Mouse (Mus musculus) forebrain, embryonic 14.5 days (tissue): ENCODE results near the gene Llcfc1. TPM values are rescaled to one million over a fixed set of nuclear protein-coding genes. Genes with fewer than 3 reads are reported as not detected.

Source experiments
- ATAC-seq: fragments of 200-750 bp; cut with Nextera tagmentation; 2 replicates; pipeline ENCODE4 v1.8.0; 2017; ENCODE audit warnings: mild to moderate bottlenecking, moderate library complexity
- DNase-seq: peaks from one replicate; pipeline ENCODE4 v3.0.0-alpha.2; 2015; ENCODE audit warnings: low spot score
- H3K27ac ChIP-seq: fragments of 300-500 bp; sonication (generic); 2 replicates; pipeline ENCODE4 v1.5.1; 2014; ENCODE audit warnings: low read depth, mild to moderate bottlenecking, control low read depth, low read length, moderate library complexity
- H3K27me3 ChIP-seq: fragments of 300-500 bp; sonication (generic); replicated peaks from 2 replicates; pipeline ENCODE4 v1.6.1; 2014; ENCODE audit warnings: low read length, control low read depth, mixed read lengths; ENCODE audit not compliant: control insufficient read depth, insufficient read depth
- H3K36me3 ChIP-seq: fragments of 300-500 bp; sonication (generic); 2 replicates; pipeline ENCODE4 v1.6.1; 2014; ENCODE audit warnings: low read length, control low read depth; ENCODE audit not compliant: control insufficient read depth, insufficient read depth
- H3K4me1 ChIP-seq: fragments of 300-500 bp; sonication (generic); 2 replicates; pipeline ENCODE4 v1.6.1; 2014; ENCODE audit warnings: antibody characterized with exemption, low read length, control low read depth; ENCODE audit not compliant: control insufficient read depth, insufficient read depth
- H3K4me2 ChIP-seq: fragments of 300-500 bp; sonication (generic); 2 replicates; pipeline ENCODE4 v1.6.1; 2014; ENCODE audit warnings: mild to moderate bottlenecking, control low read depth, low read length
- H3K4me3 ChIP-seq: fragments of 300-500 bp; sonication (generic); 2 replicates; pipeline ENCODE4 v1.5.1; 2014; ENCODE audit warnings: low read depth, low read length, control low read depth
- H3K9ac ChIP-seq: fragments of 300-500 bp; sonication (generic); 2 replicates; pipeline ENCODE4 v1.6.1; 2014; ENCODE audit warnings: mild to moderate bottlenecking, low read length, control low read depth, moderate library complexity
- H3K9me3 ChIP-seq: fragments of 300-500 bp; sonication (generic); replicated peaks from 2 replicates; pipeline ENCODE4 v1.6.1; 2016; ENCODE audit warnings: low read length, control low read depth, mixed read lengths; ENCODE audit not compliant: control insufficient read depth
- WGBS: fragments of 180-500 bp; shearing (Covaris S2); extraction: QIAGEN DNeasy Blood & Tissue Kit; methylation state at CpG from one replicate; pipeline ENCODE4 v1.1.7; 2014; 5-methylcytosine and 5-hydroxymethylcytosine counted together
- polyA plus RNA-seq: library from polyadenylated mRNA; unstranded; fragments of >200 nt; fragmentation: Nextera tagmentation; extraction: Ambion mirVana; gene quantifications from 2 replicates; pipeline ENCODE4 v1.2.1, GENCODE M21; 2014

Gene Llcfc1
- polyA plus RNA-seq, 1 experiment from 2014 or later, result not detected

- ATAC-seq (no peak), DNase-seq (no peak)
- Histone ChIP-seq H3K4me2 (no peak overlapping the region), H3K4me1 (no peaks in the 10 kb centered on the region), H3K4me3 (no peak overlapping the region), H3K27ac (no peak overlapping the region), H3K9ac (no peak overlapping the region), H3K27me3 (no peaks in the 10 kb centered on the region), H3K36me3 (no peaks in the 10 kb centered on the region), H3K9me3 (no peaks in the 10 kb centered on the region)
- 94% methylated on average over 5 of the region's 5 CpGs for WGBS
These were observed 680 bp downstream of the Llcfc1 start for GRCm38 (mm10) chr6:41684911-41685310.

DNA sequence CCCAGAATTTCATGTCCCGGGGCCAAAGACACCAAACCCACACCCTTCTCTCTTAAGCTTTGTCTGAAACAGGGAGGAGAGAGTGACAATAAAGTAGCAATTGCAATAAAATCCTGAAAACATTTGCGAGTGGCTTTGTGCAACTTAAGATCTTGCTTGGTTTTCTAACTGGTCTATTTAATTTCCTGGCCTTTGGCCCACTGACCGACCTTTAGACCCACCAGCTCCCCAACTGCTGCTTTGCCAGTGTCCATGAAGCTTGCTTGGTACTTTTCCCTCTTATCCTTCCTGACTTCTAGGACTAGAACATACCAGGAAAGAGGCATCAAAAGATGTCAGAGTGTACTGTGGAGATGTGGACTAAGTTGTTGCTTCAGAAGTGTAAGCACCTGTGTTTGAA lies 1.4 kb downstream of the Llcfc1 start:
- H3K9ac ChIP-seq, result no peak overlapping the region
- H3K27me3 ChIP-seq, result no peaks in the 10 kb centered on the region
- H3K4me1 ChIP-seq, result no peaks in the 10 kb centered on the region
- H3K4me3 ChIP-seq, result no peak overlapping the region
- no peaks in the 10 kb centered on the region for H3K9me3 ChIP-seq
- no peak overlapping the region for H3K4me2 ChIP-seq
- ATAC-seq (no peak), DNase-seq (no peak)
- WGBS, result 88% methylated on average over 3 of the region's 3 CpGs
- H3K36me3 ChIP-seq, result no peaks in the 10 kb centered on the region
- H3K27ac ChIP-seq, result no peak overlapping the region

DNA sequence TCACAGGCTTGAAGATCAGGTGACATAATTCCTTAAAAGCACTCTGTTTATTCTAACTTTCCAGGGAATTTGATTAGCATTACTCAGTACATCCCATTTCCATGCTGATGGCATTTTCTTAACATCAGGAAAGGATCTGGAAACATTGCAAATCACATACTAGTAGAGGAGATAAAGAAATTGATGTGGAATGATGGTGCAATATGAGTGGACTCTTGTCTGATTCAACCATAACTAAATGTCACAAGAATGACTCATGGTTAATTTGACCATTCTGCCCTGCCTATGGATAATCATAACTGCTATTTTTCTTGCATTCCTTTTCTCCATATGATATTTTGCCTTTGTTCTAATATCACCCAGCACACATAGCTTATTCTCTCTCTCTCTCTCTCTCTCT lies 8.0 kb downstream of the Llcfc1 start:
- no peak for ATAC-seq
- Histone ChIP-seq H3K9ac (no peak overlapping the region), H3K36me3 (no peaks in the 10 kb centered on the region), H3K9me3 (no peaks in the 10 kb centered on the region), H3K27me3 (no peaks in the 10 kb centered on the region), H3K4me3 (no peak overlapping the region), H3K4me2 (no peak overlapping the region), H3K27ac (no peak overlapping the region), H3K4me1 (no peaks in the 10 kb centered on the region)
- DNase-seq, result no peak

DNA sequence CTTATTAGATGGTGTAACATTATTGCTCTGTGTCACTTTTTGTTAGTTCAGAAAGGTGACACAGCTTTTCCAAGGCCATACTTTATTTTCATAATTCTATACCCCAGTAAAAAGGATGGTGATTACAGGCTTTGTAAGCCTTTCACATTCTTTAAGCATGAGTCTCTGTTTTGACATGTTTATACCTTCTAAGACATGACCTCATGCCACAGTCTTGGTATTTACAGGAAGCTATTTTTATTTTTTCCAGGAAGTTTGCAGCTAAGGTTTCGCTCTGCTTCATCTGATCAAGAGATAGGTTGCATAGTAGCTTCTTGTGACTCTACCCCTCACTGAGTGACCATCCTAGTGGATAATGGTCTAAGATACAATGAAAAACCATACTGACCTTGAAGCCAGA lies 10.2 kb downstream of the Llcfc1 start:
- WGBS, result 92% methylated on average over 1 of the region's 1 CpGs
- DNase-seq, result no peak
- Histone ChIP-seq H3K9me3 (no peaks in the 10 kb centered on the region), H3K4me2 (no peak overlapping the region), H3K27ac (no peak overlapping the region), H3K36me3 (no peaks in the 10 kb centered on the region), H3K27me3 (no peaks in the 10 kb centered on the region), H3K4me3 (no peak overlapping the region), H3K9ac (no peak overlapping the region), H3K4me1 (no peaks in the 10 kb centered on the region)
- ATAC-seq, result no peak

DNA sequence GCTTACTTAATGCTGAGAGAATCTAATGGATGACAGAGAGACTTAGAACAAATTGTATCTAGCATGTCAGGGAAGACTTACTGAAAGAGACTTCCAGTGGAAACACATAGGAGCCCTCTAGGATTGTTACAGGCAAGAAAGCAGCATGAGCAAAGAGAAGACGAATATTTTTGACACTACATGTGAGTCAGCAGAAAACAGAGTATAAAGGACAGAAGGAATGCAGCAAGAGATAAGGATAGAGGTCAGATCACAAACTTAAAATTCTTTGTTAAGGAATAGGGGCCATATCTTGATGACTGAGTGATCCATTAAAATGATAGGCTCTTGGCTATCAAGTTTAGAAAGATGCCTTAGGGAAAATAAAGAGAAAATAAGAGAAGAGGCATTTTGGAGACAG lies 17.0 kb downstream of the Llcfc1 start:
- ATAC-seq (no peak), DNase-seq (no peak)
- Histone ChIP-seq H3K4me1 (no peaks in the 10 kb centered on the region), H3K27me3 (no peaks in the 10 kb centered on the region), H3K9ac (no peak overlapping the region), H3K4me2 (no peak overlapping the region), H3K9me3 (no peaks in the 10 kb centered on the region), H3K36me3 (no peaks in the 10 kb centered on the region), H3K27ac (no peak overlapping the region), H3K4me3 (no peak overlapping the region)
- 87% methylated on average over 1 of the region's 1 CpGs for WGBS

DNA sequence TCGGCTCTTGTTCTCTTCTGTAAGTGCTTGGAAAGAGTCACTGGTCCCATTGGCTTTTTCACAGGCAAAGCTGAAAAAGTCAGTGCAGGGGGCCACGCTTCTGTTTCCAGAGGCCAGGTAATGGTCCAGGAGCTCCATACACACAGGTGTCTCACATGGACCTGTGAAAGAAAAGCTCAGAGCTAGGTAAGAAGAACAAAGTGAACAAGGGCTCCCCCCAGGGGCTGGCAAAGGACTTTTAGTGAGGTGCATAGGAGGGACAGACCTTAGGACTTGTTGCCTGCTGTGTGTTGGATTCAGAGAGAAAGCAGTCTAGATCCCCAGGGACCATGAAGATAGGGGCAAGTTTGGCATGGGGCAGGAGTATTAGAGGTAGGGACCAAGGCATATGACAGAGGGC lies 18.7 kb downstream of the Llcfc1 start:
- Histone ChIP-seq H3K9ac (no peak overlapping the region), H3K27me3 (no peaks in the 10 kb centered on the region), H3K9me3 (no peaks in the 10 kb centered on the region), H3K4me2 (no peak overlapping the region), H3K36me3 (no peaks in the 10 kb centered on the region), H3K4me1 (no peaks in the 10 kb centered on the region), H3K27ac (no peak overlapping the region), H3K4me3 (no peak overlapping the region)
- WGBS, result 68% methylated on average over 2 of the region's 2 CpGs
- DNase-seq (no peak), ATAC-seq (no peak)

DNA sequence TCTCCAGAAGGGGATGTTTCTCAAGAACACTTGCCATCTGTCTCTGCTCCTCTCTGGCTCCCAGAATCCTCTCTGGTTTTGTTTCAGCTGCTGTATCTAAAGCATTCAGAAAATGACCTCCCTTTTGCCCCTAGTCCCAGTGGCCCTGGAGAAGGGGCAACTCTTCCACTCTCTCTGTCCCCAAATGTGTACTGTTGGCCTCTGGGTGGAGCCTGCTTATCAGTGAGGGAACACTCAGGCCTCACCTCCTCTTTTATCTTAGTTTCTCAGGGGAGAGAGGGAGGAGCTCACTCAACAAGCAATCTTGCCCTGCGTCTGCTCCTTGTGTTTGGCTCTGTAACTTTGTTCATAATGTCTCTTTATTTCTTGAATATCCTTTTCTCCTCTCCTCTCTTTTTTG lies 19.9 kb downstream of the Llcfc1 start, which contains the start of gene Kel:
TSS of gene Kel (minus strand) at position 217 of the 400 bp plus-strand sequence.
- no peak within 1 kb of the TSS for H3K27ac ChIP-seq
- DNase-seq, result no peak
- ATAC-seq, result no peak
- H3K36me3 ChIP-seq, result no peaks in the 10 kb centered on the region
- H3K4me3 ChIP-seq, result no peak within 1 kb of the TSS
- H3K4me1 ChIP-seq, result no peaks in the 10 kb centered on the region
- H3K9me3 ChIP-seq, result no peaks in the 10 kb centered on the region
- H3K27me3 ChIP-seq, result no peaks in the 10 kb centered on the region
- no peak within 1 kb of the TSS for H3K4me2 ChIP-seq
- 52% methylated on average over 1 of the region's 1 CpGs for WGBS
- H3K9ac ChIP-seq, result no peak within 1 kb of the TSS

DNA sequence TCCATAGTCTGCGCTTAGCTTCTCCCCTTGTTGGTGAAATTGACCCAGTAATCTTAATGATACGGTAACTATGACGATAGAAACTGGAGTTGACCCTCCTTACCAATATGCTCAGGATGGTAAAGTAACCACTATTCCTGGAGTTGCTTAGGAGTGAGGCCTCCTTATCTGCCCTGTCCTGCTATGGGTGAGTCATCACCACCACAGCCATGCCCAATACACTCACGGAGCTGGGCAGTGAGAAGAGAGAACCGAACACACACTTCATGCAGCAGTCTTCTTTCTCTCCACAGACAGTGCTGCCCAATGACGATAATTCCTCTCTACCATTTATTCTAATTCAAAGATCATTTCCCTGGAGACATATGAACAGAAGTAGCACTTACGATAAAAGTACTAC lies 22.0 kb downstream of the Llcfc1 start:
- 91% methylated on average over 7 of the region's 7 CpGs for WGBS
- Histone ChIP-seq H3K9me3 (no peaks in the 10 kb centered on the region), H3K36me3 (no peaks in the 10 kb centered on the region), H3K4me2 (no peak overlapping the region), H3K9ac (no peak overlapping the region), H3K27me3 (no peaks in the 10 kb centered on the region), H3K4me1 (no peaks in the 10 kb centered on the region), H3K4me3 (no peak overlapping the region), H3K27ac (no peak overlapping the region)
- DNase-seq (no peak), ATAC-seq (no peak)

DNA sequence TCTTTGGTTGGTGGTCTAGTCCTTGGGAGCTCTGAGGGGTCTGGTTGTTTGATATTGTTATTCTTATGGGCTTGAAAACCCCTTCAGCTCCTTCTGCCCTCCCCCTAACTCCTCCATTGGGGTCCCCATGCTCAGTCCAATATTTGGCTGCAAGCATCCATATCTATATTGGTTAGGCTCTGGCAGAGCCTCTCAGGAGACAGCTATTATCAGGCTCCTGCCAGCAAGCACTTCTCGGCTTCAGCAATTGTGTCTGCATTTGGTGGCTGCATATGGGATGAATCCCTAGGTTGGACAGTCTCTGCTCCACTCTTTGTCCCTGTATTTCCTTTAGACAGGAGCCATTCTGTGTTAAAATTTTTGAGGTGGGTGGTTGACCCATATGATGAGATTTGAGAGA lies 26.1 kb downstream of the Llcfc1 start:
- no peak overlapping the region for H3K9ac ChIP-seq
- H3K27me3 ChIP-seq, result no peaks in the 10 kb centered on the region
- H3K4me3 ChIP-seq, result no peak overlapping the region
- H3K9me3 ChIP-seq, result no peaks in the 10 kb centered on the region
- no peak overlapping the region for H3K27ac ChIP-seq
- ATAC-seq (no peak), DNase-seq (no peak)
- no peak overlapping the region for H3K4me2 ChIP-seq
- H3K36me3 ChIP-seq, result no peaks in the 10 kb centered on the region
- no peaks in the 10 kb centered on the region for H3K4me1 ChIP-seq
- 83% methylated on average over 1 of the region's 1 CpGs for WGBS

- Histone ChIP-seq H3K27me3 (no peaks in the 10 kb centered on the region), H3K4me3 (no peak overlapping the region), H3K36me3 (no peaks in the 10 kb centered on the region), H3K27ac (no peak overlapping the region), H3K4me2 (no peak overlapping the region), H3K9me3 (no peaks in the 10 kb centered on the region), H3K9ac (no peak overlapping the region), H3K4me1 (no peaks in the 10 kb centered on the region)
- no peak for DNase-seq
- no peak for ATAC-seq
- WGBS, result 88% methylated on average over 2 of the region's 2 CpGs
These were observed 37.2 kb downstream of the Llcfc1 start for GRCm38 (mm10) chr6:41721430-41721829.
